Mouse (Mus musculus) embryonic fibroblast, embryonic 13.5 days (primary cell): Measurements from ENCODE around the gene Uqcrc1.

ENCODE experiments used
- CTCF ChIP-seq: IDR thresholded peaks from 2 replicates; pipeline ENCODE4 v1.5.1; 2011; ENCODE audit warnings: mild to moderate bottlenecking, control low read depth, low read length, moderate library complexity, borderline replicate concordance; ENCODE audit not compliant: insufficient read depth
- POLR2A ChIP-seq: IDR thresholded peaks from 2 replicates; pipeline ENCODE4 v1.6.1; 2011; ENCODE audit warnings: low read depth, mild to moderate bottlenecking, control low read depth, low read length, moderate library complexity

- TF ChIP-seq CTCF (no peak), POLR2A (no peak)
Measured at GRCm38 (mm10) chr9:108913621-108914020, 22.8 kb upstream of the Uqcrc1 start.
